Mouse (Mus musculus): Measurements from ENCODE around the gene G0s2.

The G0s2 gene

DNA sequence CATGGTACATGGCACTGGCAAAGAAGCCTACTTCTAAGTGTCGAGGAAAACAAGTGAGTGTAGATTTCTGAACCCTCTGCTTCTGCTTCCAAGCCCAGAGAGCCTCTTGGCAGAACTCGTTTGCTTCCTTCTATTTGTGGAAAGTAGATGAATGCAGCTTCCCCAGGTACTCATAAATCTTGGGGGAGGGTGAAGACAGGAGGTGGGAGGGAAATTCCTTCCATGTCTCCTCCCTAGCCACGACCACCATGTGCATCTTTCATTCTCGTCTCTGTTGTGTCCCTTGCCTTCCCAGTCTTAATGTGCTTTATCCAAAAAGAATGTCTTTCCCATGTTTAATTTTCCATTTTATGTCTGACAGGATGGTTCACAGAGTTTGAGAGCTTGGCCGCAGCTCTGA lies 20.4 kb downstream of the G0s2 start:
- DNase-seq = no peak

GRCm38 (mm10) chr1:193251386-193251785 lies 21.6 kb downstream of the G0s2 start:
- no peak for DNase-seq

DNA sequence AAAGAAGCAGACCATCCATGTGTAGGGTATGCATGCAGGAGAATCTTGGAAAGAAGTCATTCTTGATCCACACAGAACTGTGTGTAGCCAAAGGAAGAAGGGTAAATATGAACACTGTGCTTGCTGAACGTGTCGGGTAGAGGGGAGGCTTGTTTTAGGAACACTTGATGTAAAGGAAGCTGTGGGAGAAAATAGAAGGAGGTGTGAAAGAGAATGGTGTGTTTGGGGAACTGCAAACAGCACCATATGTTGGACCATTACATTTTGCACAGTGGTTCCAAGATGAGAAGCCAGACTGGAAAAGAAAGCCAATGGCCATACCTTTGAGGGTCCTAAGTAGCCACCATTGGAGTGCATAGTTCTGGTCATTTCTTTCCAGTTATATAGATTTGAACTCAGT lies 23.0 kb downstream of the G0s2 start:
- no peak for DNase-seq

- no peak for DNase-seq
These were observed 28.8 kb downstream of the G0s2 start for GRCm38 (mm10) chr1:193244235-193244634.

DNA sequence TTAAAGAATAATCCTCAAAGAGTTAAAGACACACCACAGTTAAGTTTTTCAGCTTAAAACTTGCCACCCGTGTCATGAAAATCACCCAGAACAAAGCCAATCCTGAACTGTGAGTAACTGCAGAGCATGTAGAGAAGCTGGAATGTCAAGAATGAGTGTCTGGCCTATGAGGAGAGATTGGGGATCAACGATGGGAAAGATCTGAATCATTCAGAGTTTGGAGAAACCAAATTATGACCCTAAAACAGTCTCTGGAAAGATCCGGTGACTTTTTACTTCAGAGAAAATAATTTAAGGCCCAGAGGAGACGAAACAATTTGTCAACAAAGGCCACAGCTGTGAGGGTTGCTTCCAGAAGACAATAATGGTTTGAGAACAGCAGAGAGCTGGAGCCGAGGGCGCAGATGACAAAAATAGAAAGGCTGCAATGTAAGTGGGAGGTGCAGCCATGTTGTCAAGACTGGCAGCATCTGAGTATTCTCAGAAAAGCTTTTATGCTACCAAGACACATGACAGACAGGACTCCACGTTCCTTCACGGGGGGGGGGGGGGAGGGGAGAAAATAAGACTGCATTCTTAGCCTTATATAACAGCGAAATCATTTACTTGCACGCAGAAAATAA lies 29.3 kb downstream of the G0s2 start:
- DNase-seq = no peak

- DNase-seq = no peak
These were observed 30.2 kb downstream of the G0s2 start for GRCm38 (mm10) chr1:193242863-193243262.

DNA sequence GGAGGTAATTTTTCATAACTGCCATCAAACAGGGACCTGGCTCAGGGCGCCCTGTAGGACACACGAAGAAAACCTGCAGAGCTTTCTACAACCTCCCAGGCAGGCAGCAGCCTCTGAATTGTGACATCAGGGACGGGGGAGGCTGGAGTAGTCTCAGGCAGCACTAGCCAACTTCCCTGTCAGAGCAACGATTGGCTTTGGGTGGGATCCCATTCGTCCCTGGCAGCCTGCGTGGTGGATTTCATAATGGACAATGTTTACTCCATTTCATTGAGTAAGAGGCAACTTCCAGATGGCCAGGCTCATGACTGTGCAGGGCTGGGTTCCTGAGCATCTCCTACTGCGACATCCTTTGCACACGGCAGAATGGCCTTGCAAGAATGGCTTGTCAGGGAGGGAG lies 30.8 kb downstream of the G0s2 start:
- no peak for DNase-seq

DNA sequence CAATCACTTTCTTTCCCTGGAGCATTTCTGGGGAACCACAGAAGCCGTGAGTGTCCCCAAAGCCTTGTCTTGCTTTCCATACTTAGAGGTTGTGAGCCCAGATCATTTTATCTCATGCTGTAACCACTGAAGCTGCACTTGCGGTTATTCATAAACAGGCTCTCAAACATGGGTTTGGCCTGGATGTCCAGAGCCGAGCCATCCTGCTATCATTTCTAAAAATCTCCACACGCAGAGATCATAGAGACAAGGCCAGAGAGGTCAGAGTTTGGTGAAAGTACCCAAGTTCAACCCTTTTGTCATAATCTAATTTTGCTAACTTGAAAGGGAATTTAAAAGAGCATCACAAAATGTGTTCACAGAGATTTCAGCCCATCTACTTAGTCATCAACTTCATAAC lies 31.6 kb downstream of the G0s2 start:
- no peak for DNase-seq

GRCm38 (mm10) chr1:193238426-193238825 lies 34.6 kb downstream of the G0s2 start:
- DNase-seq = no peak

- no peak for DNase-seq
These were observed 38.1 kb downstream of the G0s2 start for GRCm38 (mm10) chr1:193234930-193235329.

DNA sequence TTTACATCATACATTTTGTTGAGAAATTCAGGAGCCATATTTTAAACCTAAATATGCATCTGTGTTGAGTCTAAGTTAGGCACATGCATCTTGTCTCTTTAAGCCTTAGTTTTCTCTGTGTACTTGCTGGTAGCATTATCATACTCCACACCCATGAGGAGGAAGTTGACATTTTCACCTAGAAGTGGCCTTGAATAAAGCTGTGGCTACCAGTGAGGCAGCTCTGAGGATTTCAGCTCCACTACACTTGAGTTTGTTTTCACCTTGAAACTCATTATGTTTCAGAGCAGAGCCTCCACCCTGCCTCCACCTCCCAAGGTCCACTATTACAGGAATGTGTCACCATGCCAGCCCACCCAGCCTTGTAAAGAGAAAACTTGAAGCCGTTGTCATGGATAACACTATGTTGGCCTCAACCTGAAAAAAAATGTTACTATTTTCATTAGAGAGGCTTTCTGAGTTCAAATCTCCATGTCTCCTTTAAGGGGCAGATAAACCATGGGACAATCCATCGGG lies 38.8 kb downstream of the G0s2 start:
- DNase-seq = no peak

DNA sequence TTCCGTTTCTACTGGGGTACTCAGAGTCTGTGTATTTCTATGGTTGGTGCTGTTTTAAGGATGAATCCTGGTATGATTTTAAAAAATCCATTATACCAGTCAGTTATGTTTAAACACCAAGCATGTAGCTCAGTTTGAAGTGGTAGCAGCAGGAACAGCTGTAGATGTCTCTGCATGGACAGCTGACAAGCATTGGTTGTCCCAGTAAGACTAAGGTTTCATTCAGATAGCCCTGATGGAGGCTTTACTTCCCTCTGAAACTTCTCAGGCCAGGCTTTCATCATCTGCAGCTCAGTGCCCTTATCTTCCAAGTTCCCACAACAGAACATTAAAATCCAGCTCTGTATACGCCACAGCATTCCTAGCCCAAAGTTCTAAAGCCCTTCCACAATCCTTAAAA lies 40.3 kb downstream of the G0s2 start:
- DNase-seq = no peak

GRCm38 (mm10) chr1:193230935-193231334 lies 42.1 kb downstream of the G0s2 start:
- DNase-seq = no peak

DNA sequence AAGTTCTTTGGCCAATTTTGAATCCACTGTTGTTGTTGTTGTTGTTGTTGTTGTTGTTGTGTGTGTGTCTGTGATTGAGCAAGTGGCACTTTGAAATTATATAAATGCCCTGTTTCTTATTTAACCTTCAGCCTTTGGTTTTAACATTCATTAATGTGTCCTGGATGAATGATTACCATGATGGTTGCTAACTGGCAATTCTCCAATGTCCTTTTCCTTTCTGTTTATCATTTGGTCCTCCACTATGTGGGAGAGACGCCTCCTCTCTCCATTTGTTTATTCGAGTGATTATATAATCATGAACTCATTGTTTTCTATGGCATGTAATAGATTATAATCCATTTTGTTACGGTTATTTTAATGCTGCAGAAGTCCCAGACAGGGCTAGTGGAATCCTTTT lies 42.5 kb downstream of the G0s2 start:
- DNase-seq = no peak

DNA sequence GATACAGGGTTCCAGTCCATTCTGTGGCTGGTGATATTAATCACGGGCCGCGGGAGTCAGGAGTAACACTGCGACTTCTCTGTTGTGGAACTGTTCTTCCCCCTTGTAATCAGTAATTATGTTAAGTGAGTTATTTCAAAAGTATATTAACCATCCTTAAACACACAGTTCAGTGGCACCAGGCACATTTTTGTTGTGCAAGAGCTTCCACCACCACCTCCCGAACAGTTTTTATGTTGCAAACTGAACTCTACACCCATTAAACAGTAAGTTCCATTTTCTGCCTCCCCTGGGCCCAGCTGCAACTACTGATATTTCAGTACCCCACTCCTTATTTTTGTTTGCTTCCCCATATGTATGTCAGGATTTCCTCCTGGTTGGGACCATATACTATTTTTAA lies 43.4 kb downstream of the G0s2 start:
- DNase-seq = no peak

- DNase-seq = no peak
These were observed 45.5 kb downstream of the G0s2 start for GRCm38 (mm10) chr1:193227537-193227936.

- no peak for DNase-seq
These were observed 46.1 kb downstream of the G0s2 start for GRCm38 (mm10) chr1:193226724-193227522.

DNA sequence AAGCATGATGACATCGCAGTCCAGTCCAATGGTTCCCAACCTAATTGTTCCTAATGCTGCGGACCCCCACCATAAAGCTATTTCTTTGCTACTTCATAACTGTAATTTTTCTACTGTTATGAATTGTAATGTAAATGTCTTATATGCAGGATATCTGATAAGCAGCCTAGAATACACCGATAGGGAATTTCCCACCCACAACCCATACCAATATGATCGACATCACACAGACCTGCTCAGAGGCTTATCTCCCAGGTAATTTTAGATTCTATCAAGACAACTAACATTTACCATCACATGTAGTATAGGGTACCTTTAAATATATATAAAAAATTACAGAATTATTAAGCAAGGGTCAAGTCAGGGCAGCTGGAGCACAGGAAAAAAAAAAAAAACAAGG lies 46.9 kb downstream of the G0s2 start:
- no peak for DNase-seq

GRCm38 (mm10) chr1:193225531-193225930 lies 47.5 kb downstream of the G0s2 start:
- no peak for DNase-seq
